Mouse (Mus musculus) forelimb bud, embryonic 11.5 days (tissue): ENCODE measurements around the gene Tmem29.
"Not testable (repeated sequence)": the region's sequence is repeated elsewhere in the genome, so short reads cannot be mapped to it uniquely, and the experiment has no call there.

Source experiments
- DNase-seq: peaks from one replicate; pipeline ENCODE4 v3.0.0-alpha.2; 2012; ENCODE audit warnings: low read depth, low spot score

Tmem29 gene

DNA sequence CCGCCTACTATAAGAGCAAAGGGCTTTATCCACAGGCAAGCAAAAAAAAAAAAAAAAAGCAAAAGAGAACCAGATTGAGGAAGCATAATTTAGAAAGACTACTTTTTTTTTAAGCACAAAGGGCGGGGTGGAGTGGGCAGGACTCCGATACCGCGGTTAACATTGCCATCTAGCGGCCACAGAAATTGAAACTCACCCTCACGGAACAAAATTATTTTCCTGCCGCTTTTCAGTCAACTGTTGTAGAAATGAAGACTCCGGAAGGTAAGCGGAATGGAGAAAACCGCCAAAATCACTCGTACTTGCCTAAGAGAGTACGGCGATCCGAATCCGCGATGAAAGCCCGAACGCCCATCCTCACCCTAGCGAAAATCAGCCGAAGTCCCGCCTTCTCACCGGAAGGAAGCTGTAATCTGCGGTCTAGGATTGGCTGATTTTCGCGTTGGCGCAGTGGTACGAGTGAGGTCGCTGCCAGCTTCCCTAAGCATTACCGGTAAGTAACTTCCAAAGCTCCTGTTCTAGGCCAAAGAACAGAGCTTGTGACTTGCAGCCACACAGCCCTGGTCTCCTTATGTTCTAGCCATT, at the start of gene Tmem29:
Gene Tmem29 (minus strand): TSS at position 389 of the 585 bp plus-strand sequence.
- DNase-seq, result peak; percentile 89

DNA sequence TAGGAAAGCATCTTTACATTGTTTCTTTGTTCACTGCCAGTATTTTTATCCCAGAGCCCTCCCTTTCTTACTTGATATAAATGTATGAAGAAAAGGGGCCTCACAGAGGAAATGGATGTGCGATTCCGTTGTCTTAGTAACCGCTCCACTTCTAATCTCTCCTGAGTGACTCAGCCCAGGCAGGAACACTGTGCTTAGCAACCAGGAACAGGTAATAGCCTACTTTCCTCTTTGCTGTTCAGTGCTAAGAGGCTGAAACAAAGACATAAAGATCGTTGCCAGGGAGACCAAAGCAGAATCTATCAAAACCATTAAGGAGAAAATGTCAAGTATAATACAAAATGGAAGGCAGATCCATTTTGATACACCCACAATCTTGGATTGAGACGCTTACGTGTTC, 49.7 kb upstream of the Tmem29 start:
- no peak for DNase-seq

- DNase-seq, result not testable (repeated sequence)
Measured at GRCm38 (mm10) chrX:150487811-150488210, 28.9 kb upstream of the Tmem29 start.

GRCm38 (mm10) chrX:150486314-150487030, 27.5 kb upstream of the Tmem29 start:
- DNase-seq, result not testable (repeated sequence)

DNA sequence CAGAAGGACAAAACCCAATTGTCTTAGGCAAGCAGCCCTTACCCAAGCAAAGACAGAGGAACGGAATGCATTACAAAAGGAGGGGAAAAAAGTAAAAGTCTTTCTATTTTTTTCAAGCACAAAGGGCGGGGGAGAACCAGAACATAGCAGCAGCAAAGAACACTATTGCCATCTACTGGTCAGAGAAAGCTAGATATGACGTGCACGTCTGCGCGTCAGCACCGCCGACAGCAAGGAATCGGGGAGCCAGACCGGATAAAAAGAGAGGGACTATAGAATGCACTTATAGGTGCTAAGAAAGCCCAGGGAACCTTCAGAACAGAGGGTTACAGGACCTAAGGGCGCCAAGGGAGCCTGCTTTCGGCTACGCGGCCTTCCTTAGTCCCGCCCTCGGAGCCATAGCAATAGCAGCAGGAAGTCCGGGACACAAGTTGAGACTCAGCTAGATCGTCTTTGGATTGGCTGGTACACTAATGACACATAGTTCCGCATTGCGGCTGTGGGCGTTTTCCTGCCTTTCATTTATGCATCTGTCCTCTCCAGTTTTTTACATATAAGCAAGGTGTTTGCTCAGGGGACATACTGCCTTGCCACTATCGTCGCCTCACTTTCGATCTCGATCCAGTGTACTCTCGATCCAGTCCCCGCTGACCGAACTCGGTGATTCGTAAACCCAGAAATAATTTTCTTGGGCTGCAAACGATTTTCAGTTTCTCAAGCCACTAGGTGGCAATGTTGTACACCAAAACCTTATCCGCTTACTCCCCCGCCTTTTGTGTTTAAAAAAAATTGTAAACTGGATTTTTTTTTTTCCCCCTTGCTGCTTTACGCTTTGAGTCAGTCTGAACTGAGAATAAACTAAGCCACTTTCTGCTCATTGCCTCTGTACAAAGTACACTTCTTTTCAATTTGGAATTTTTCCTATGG, 19.2 kb upstream of the Tmem29 start:
- peak; percentile 92 for DNase-seq

- DNase-seq, result no peak
Measured at GRCm38 (mm10) chrX:150471416-150471815, 12.5 kb upstream of the Tmem29 start.

DNA sequence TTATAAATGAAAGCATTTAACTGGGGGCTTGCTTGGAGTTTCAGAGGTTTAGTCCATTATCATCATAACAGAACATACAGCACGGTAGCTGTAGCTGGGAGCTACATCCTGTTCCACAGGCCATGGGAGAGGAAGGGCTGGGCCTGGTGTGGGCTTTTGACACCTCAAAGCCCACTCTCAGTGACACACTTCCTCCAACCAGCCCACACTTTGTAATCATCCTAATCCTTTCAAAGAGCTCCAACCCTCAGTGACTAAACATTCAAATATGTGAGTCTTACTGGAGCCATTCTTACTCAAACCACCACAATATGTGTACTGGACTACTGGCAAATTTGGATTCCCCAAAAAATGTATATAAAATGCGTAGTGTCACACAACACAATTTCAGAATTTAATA, 9.3 kb upstream of the Tmem29 start:
- DNase-seq, result no peak

- DNase-seq, result not testable (repeated sequence)
Measured at GRCm38 (mm10) chrX:150466817-150467216, 7.9 kb upstream of the Tmem29 start.

GRCm38 (mm10) chrX:150460143-150460542, 1.2 kb upstream of the Tmem29 start:
- DNase-seq, result no peak

GRCm38 (mm10) chrX:150459411-150459927, 515 bp upstream of the Tmem29 start:
- no peak for DNase-seq

- no peak for DNase-seq
Measured at GRCm38 (mm10) chrX:150458136-150458535, 818 bp downstream of the Tmem29 start.

- DNase-seq, result peak; percentile 76
Measured at GRCm38 (mm10) chrX:150440505-150441338, 18.2 kb downstream of the Tmem29 start.

DNA sequence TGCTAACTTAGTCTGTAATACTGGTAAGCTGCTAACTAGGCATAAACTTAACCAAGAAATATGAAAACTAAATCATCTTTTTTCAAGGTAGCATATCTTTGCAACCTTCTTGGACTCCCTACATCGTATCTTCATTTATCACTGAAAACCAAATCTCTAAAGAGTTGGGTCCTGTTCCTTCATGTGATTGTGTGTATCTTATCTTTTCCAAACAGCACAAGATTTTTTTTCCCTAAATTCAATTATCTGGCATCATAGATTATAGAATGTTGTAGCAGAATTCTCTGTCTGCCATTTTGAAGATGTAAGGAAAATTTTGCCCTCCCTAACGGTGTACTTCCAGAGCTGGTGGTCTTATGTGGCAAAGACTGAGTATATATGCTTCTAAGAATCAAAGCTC, 22.6 kb downstream of the Tmem29 start:
- DNase-seq, result no peak

DNA sequence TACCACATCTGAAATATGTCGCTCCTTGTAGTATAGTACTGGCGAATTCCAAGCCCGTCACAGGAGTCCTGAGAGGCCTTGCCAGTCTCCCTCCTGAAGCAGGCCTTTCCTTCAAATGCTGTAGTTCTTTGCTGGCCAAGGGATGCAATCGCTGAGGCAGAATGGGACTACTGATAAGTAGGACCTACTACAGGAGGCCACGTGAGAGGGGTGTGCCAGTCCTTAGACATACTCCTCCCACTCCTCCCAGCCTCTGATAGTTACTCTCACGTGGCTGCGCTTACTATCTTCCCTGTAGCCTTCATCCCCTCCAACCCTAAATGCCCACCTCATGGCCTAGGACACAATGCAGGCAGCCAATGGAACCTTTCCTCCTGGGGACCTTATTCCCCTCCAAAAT, 23.6 kb downstream of the Tmem29 start:
- DNase-seq, result no peak

DNA sequence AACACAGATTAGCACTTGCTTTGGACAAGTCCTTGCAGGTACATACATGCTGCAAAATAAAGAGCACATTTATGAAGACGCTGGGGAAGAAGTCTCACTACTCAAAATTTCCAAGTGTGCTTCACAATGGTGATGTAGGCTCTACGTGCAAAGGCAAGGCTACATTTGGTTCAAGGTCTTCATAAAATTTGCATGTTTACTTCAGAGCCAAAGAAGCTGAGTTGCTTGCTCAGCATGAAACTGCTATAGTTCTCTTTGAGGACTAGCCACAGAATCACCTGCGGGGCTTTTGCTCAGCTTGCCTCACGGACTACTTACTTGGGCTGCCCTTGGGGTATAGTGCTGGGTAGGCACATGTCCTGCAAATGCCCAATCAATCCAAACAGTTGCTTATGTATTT, 45.4 kb downstream of the Tmem29 start:
- DNase-seq, result no peak
